Mouse (Mus musculus): ENCODE measurements around the gene Vmn1r35. TPM values are rescaled to one million over a fixed set of nuclear protein-coding genes. Genes with fewer than 3 reads are reported as not detected.
"Not testable (repeated sequence)": the region's sequence is repeated elsewhere in the genome, so short reads cannot be mapped to it uniquely, and the experiment has no call there.

The Vmn1r35 gene
- not detected in 2 replicates for polyA plus RNA-seq (2012; ENCODE audit: insufficient read depth, low replicate concordance)

DNA sequence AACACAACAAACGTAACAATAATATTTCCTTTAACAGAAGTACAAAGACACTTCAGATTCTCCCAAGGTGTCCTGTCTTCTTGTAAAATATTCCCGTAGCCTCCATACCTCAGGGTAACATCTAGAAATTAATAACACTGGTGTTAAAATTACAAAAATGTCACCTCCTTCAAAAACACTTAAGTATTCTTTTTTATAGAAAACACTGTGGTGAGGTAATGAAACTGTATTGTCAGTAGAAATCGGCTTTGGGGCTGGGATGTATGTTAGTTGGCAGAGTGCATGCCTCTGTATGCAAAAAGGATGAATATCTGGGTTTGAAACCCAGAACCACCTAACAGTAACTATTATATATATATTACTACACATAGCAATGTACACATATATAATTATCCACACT is at the start of gene Vmn1r35:
Gene Vmn1r35 (minus strand): TSS at position 101 of the 400 bp plus-strand sequence.
- no peak for TF ChIP-seq GATA1 (IDR thresholded peaks at IDR 0.05; ENCODE audit: borderline replicate concordance, low read length)
- TF ChIP-seq FLI1 (IDR thresholded peaks at IDR 0.05; ENCODE audit: low read length) = no peak
- no peak within 1 kb of the TSS for H3K4me3 ChIP-seq (replicated peaks)
- no peaks in the 10 kb centered on the region for H3K36me3 ChIP-seq (replicated peaks; ENCODE audit: low read length)
- no peaks in the 10 kb centered on the region for H3K27me3 ChIP-seq (replicated peaks)
- H3K4me1 ChIP-seq = no peaks in the 10 kb centered on the region
- no peaks in the 10 kb centered on the region for H3K9me3 ChIP-seq

DNA sequence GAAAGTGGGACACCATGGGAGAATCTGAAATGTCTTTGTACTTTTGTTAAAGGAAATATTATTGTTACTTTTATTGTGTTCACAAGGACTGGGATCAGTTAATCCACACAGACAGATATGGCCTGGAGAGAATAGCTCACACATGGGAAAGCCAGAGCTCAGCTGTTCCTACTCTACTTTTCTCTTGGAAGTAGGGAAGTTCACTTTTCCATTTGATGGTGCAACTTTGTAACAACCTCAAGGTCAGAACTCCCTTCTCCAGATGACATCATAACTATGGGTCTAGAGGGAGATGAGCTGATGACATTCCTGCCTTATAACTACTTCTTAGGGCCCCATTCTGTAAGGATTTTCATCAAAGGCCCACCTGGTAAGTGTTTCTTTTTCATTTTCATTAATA is 43.4 kb upstream of the Vmn1r35 start, which contains the start of gene Vmn1r37:
Gene Vmn1r37 (plus strand): TSS at position 301 of the 400 bp plus-strand sequence.
- H3K36me3 ChIP-seq (replicated peaks; ENCODE audit: low read length); H3K4me1 ChIP-seq; H3K9me3 ChIP-seq; H3K27me3 ChIP-seq (replicated peaks); H3K4me3 ChIP-seq (replicated peaks): not testable (repeated sequence)

DNA sequence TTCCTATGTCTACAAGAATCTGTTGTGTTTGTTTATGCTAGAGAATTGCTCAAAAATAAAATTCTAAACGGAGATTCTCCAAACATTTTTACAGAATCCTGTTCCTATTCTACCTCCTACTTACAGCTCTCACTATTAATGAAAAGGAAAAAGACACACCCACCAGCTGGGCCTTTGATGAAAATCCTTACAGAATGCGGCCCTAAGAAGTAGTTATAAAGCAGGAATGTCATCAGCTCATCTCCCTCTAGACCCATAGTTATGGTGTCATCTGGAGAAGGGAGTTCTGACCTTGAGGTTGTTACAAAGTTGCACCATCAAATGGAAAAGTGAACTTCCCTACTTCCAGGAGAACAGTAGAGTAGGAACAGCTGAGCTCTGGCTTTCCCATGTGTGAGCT is 33.4 kb upstream of the Vmn1r35 start, which contains the start of gene Vmn1r36:
Gene Vmn1r36 (minus strand): TSS at position 101 of the 400 bp plus-strand sequence.
- H3K4me1 ChIP-seq; H3K9me3 ChIP-seq; H3K4me3 ChIP-seq (replicated peaks); H3K27me3 ChIP-seq (replicated peaks); H3K36me3 ChIP-seq (replicated peaks; ENCODE audit: low read length): not testable (repeated sequence)

DNA sequence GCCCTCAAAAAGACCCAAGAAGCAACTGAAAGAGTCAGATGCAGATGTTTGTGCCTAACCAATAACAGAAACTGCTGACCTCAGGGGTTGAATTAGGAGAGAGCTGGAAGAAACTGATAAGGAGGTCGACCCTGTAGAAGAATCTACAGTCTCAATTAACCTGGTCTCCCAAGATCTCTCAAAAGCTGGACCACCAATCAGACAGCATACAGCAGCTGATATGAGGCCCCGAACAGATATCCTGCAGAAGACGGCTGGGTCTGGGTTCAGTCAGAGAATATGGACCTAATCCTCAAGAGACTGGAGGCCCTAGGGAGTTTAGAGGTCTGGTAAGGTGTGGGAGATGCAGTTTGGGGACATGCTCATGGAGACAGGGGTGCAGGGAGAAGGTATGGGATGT is 28.1 kb upstream of the Vmn1r35 start:
- TF ChIP-seq FLI1 (IDR thresholded peaks at IDR 0.05; ENCODE audit: low read length) (no peak), GATA1 (IDR thresholded peaks at IDR 0.05; ENCODE audit: borderline replicate concordance, low read length) (no peak)
- H3K4me3 ChIP-seq (replicated peaks) = no peak overlapping the region
- H3K27me3 ChIP-seq (replicated peaks) = no peaks in the 10 kb centered on the region
- no peaks in the 10 kb centered on the region for H3K4me1 ChIP-seq
- H3K36me3 ChIP-seq (replicated peaks; ENCODE audit: low read length) = no peaks in the 10 kb centered on the region
- no peaks in the 10 kb centered on the region for H3K9me3 ChIP-seq

DNA sequence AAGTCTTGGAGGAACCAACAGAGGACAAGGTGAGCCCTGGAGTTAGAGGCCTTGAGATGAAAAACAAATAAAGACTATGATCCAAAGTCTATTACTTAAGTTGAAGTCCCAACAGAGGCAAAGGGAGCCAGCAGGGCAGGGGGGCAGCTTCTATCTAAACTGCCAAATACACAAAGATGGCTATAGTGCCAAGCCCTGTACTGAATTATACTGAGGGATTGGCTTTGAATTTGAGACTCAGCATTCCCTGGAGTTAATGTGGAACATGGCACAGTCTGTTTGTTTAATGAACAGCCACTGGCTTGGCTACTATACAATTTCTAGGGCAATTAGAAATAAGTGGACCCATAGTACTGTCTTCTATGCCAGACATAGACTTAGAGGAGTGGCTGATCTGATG is 23.2 kb upstream of the Vmn1r35 start:
- no peak for TF ChIP-seq FLI1 (IDR thresholded peaks at IDR 0.05; ENCODE audit: low read length)
- no peak for TF ChIP-seq GATA1 (IDR thresholded peaks at IDR 0.05; ENCODE audit: borderline replicate concordance, low read length)
- H3K4me3 ChIP-seq (replicated peaks) = no peak overlapping the region
- 0 out of 2 replicates have a peak, but pooled peaks cover 2% of the 10 kb centered on the region for H3K9me3 ChIP-seq
- no peaks in the 10 kb centered on the region for H3K27me3 ChIP-seq (replicated peaks)
- no peaks in the 10 kb centered on the region for H3K36me3 ChIP-seq (replicated peaks; ENCODE audit: low read length)
- H3K4me1 ChIP-seq = no peaks in the 10 kb centered on the region

DNA sequence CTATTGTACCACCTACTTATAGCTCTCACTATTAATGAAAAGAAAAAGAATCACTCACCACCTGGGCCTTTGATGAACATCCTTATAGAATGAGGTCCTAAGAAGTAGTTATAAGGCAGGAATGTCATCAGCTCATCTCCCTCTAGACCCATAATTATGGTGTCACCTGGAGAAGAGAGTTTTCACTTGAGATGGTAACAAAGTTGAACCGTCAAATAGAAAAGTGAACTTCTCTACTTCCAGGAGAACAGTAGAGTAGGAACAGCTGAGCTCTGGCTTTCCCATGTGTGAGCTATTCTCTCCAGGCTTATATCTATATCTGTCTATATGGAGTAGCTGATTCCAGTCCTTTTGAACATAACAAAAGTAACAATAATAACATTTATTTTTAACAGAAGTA is 41.9 kb downstream of the Vmn1r35 start, which contains the start of gene Vmn1r34:
Gene Vmn1r34 (minus strand): TSS at position 101 of the 400 bp plus-strand sequence.
- TF ChIP-seq FLI1 (IDR thresholded peaks at IDR 0.05; ENCODE audit: low read length) (no peak), GATA1 (IDR thresholded peaks at IDR 0.05; ENCODE audit: borderline replicate concordance, low read length) (no peak)
- no peaks in the 10 kb centered on the region for H3K9me3 ChIP-seq
- H3K4me3 ChIP-seq (replicated peaks) = no peak within 1 kb of the TSS
- no peaks in the 10 kb centered on the region for H3K36me3 ChIP-seq (replicated peaks; ENCODE audit: low read length)
- no peaks in the 10 kb centered on the region for H3K4me1 ChIP-seq
- H3K27me3 ChIP-seq (replicated peaks) = no peaks in the 10 kb centered on the region

Other genes with a start within 250 kb of the Vmn1r35 start
- 1.1 TPM in 1 of 2 replicates, not detected in the other for gene Mad2l1, start 150.5 kb downstream of the Vmn1r35 start, polyA plus RNA-seq (2012; ENCODE audit: insufficient read depth, low replicate concordance)
- gene Vmn1r32, start 125.8 kb downstream of the Vmn1r35 start, polyA plus RNA-seq (2012; ENCODE audit: insufficient read depth, low replicate concordance) = not detected in 2 replicates
- not detected in 2 replicates for gene Vmn1r33, start 67.6 kb downstream of the Vmn1r35 start, polyA plus RNA-seq (2012; ENCODE audit: insufficient read depth, low replicate concordance)
- gene Vmn1r34, start 42.0 kb downstream of the Vmn1r35 start, polyA plus RNA-seq (2012; ENCODE audit: insufficient read depth, low replicate concordance) = not detected in 2 replicates
- gene Vmn1r36, start 33.3 kb upstream of the Vmn1r35 start, polyA plus RNA-seq (2012; ENCODE audit: insufficient read depth, low replicate concordance) = not detected in 2 replicates
- gene Vmn1r37, start 43.5 kb upstream of the Vmn1r35 start, polyA plus RNA-seq (2012; ENCODE audit: insufficient read depth, low replicate concordance) = not detected in 2 replicates
- not detected in 2 replicates for gene Vmn1r38, start 96.7 kb upstream of the Vmn1r35 start, polyA plus RNA-seq (2012; ENCODE audit: insufficient read depth, low replicate concordance)
- not detected in 2 replicates for gene Vmn1r39, start 124.7 kb upstream of the Vmn1r35 start, polyA plus RNA-seq (2012; ENCODE audit: insufficient read depth, low replicate concordance)
- gene Gng12, start 210.5 kb upstream of the Vmn1r35 start, polyA plus RNA-seq (2012; ENCODE audit: insufficient read depth, low replicate concordance) = 6.0 and 24.2 TPM in 2 replicates